Mouse (Mus musculus) heart, postnatal 0 days (tissue): ENCODE measurements around the gene Kpna3. TPM values are rescaled to one million over a fixed set of nuclear protein-coding genes. Genes with fewer than 3 reads are reported as not detected.

Experiments used
- ATAC-seq: fragments of 200-750 bp; cut with Nextera tagmentation; 2 replicates; pipeline ENCODE4 v1.8.0; 2017; ENCODE audit warnings: low read depth, moderate number of reproducible peaks, moderate library complexity; ENCODE audit not compliant: insufficient read depth
- DNase-seq: peaks from one replicate; pipeline ENCODE4 v3.0.0-alpha.2; 2016; ENCODE audit warnings: low spot score
- H3K27ac ChIP-seq: fragments of 300-500 bp; sonication (generic); 2 replicates; pipeline ENCODE4 v1.5.1; 2014; ENCODE audit warnings: low read depth, mild to moderate bottlenecking
- H3K27me3 ChIP-seq: fragments of 300-500 bp; sonication (generic); 2 replicates; pipeline ENCODE4 v1.6.1; 2014; ENCODE audit warnings: low read length, mixed read lengths; ENCODE audit not compliant: control insufficient read depth, insufficient read depth
- H3K36me3 ChIP-seq: fragments of 300-500 bp; sonication (generic); replicated peaks from 2 replicates; pipeline ENCODE4 v1.6.1; 2014; ENCODE audit warnings: low read length, mixed read lengths; ENCODE audit not compliant: control insufficient read depth, insufficient read depth
- H3K4me1 ChIP-seq: fragments of 300-500 bp; sonication (generic); 2 replicates; pipeline ENCODE4 v1.6.1; 2014; ENCODE audit warnings: antibody characterized with exemption; ENCODE audit not compliant: control insufficient read depth, insufficient read depth
- H3K4me2 ChIP-seq: fragments of 300-500 bp; sonication (generic); 2 replicates; pipeline ENCODE4 v1.6.1; 2014; ENCODE audit warnings: low read depth, mild to moderate bottlenecking, low read length, moderate library complexity
- H3K4me3 ChIP-seq: fragments of 300-500 bp; sonication (generic); 2 replicates; pipeline ENCODE4 v1.5.1; 2014; ENCODE audit warnings: low read depth, low read length
- H3K9ac ChIP-seq: fragments of 300-500 bp; sonication (generic); replicated peaks from 2 replicates; pipeline ENCODE4 v1.6.1; 2014; ENCODE audit warnings: low read depth, low read length, mixed read lengths
- H3K9me3 ChIP-seq: fragments of 300-500 bp; sonication (generic); replicated peaks from 2 replicates; pipeline ENCODE4 v1.6.1; 2016; ENCODE audit warnings: low read length; ENCODE audit not compliant: control insufficient read depth
- CTCF ChIP-seq: IDR thresholded peaks from 2 replicates; pipeline ENCODE4 v1.5.1; 2016; ENCODE audit warnings: antibody characterized with exemption, control low read depth, low read depth
- EP300 ChIP-seq: IDR thresholded peaks from 2 replicates; pipeline ENCODE4 v1.6.1; 2016; ENCODE audit warnings: antibody characterized with exemption, low read depth
- WGBS: fragments of 180-500 bp; shearing (Covaris S2); extraction: QIAGEN DNeasy Blood & Tissue Kit; methylation state at CpG from one replicate; pipeline ENCODE4 v1.1.7; 2014; 5-methylcytosine and 5-hydroxymethylcytosine counted together
- polyA plus RNA-seq: library from polyadenylated mRNA; unstranded; fragments of >200 nt; fragmentation: Nextera tagmentation; extraction: Ambion mirVana; gene quantifications from 2 replicates; pipeline ENCODE4 v1.2.1, GENCODE M21; 2015
- total RNA-seq: library from RNA; depleted of rRNA; stranded (reverse); fragments of >200 nt; gene quantifications from 2 replicates; pipeline ENCODE4 v1.2.3, GENCODE M21; 2014; ENCODE audit warnings: low replicate concordance; rRNA removed

Kpna3 gene
- total RNA-seq (12.9 and 26.6 TPM in 2 replicates), polyA plus RNA-seq (22.2 and 23.2 TPM in 2 replicates)

- Histone ChIP-seq H3K4me3 (peak within 1 kb of the TSS; percentile 94), H3K27me3 (no peaks in the 10 kb centered on the region), H3K9me3 (no peaks in the 10 kb centered on the region), H3K4me1 (peaks cover 8% of the 10 kb centered on the region), H3K27ac (peak within 1 kb of the TSS; percentile 97), H3K9ac (peak within 1 kb of the TSS; percentile 84), H3K4me2 (peak within 1 kb of the TSS; percentile 82), H3K36me3 (no peaks in the 10 kb centered on the region)
- peak; percentile 98 for DNase-seq
- TF ChIP-seq CTCF (no peak), EP300 (peak; percentile 70; the same call in 1 of the 2 replicates)
- peak; percentile 96 for ATAC-seq
- under 1% methylated on average over 78 of the region's 85 CpGs for WGBS
Observed at GRCm38 (mm10) chr14:61439661-61440559, at the start of gene Kpna3. Gene Kpna3, minus strand, starts transcription at chr14:61439874.

- Histone ChIP-seq H3K27me3 (no peaks in the 10 kb centered on the region), H3K4me2 (no peak overlapping the region), H3K4me3 (no peak overlapping the region), H3K4me1 (no peaks in the 10 kb centered on the region), H3K9ac (no peak overlapping the region), H3K9me3 (no peaks in the 10 kb centered on the region), H3K36me3 (no peaks in the 10 kb centered on the region), H3K27ac (no peak overlapping the region)
- DNase-seq (no peak), ATAC-seq (no peak)
- 50% methylated on average over 2 of the region's 2 CpGs for WGBS
- TF ChIP-seq CTCF (no peak), EP300 (no peak)
Observed at GRCm38 (mm10) chr14:61460365-61460764, 20.7 kb upstream of the Kpna3 start.

- 37% methylated on average over 6 of the region's 6 CpGs for WGBS
Observed at GRCm38 (mm10) chr14:61457468-61457867, 17.8 kb upstream of the Kpna3 start.

GRCm38 (mm10) chr14:61455571-61455970 is 15.9 kb upstream of the Kpna3 start:
- ATAC-seq = no peak
- no peaks in the 10 kb centered on the region for H3K36me3 ChIP-seq
- no peak overlapping the region for H3K4me3 ChIP-seq
- H3K4me1 ChIP-seq = no peaks in the 10 kb centered on the region; the same call in 1 of the 2 replicates
- TF ChIP-seq EP300 (no peak), CTCF (no peak)
- no peaks in the 10 kb centered on the region for H3K27me3 ChIP-seq
- H3K9ac ChIP-seq = no peak overlapping the region
- no peaks in the 10 kb centered on the region for H3K9me3 ChIP-seq
- DNase-seq = no peak
- H3K4me2 ChIP-seq = no peak overlapping the region
- 84% methylated on average over 3 of the region's 3 CpGs for WGBS
- no peak overlapping the region for H3K27ac ChIP-seq

More at GRCm38 (mm10) chr14:61457468-61457867, 17.8 kb upstream of the Kpna3 start:
- Histone ChIP-seq H3K4me3 (no peak overlapping the region), H3K4me2 (no peak overlapping the region), H3K9me3 (no peaks in the 10 kb centered on the region), H3K9ac (no peak overlapping the region), H3K27ac (no peak overlapping the region), H3K27me3 (no peaks in the 10 kb centered on the region), H3K4me1 (no peaks in the 10 kb centered on the region), H3K36me3 (no peaks in the 10 kb centered on the region)
- ATAC-seq (no peak), DNase-seq (no peak)
- TF ChIP-seq EP300 (no peak), CTCF (no peak)

- H3K4me1 ChIP-seq = no peaks in the 10 kb centered on the region; the same call in 1 of the 2 replicates
- H3K9me3 ChIP-seq = no peaks in the 10 kb centered on the region
- no peak overlapping the region for H3K27ac ChIP-seq
- H3K9ac ChIP-seq = no peak overlapping the region
- 51% methylated on average over 4 of the region's 4 CpGs for WGBS
- H3K4me2 ChIP-seq = no peak overlapping the region
- no peaks in the 10 kb centered on the region for H3K36me3 ChIP-seq
- H3K4me3 ChIP-seq = no peak overlapping the region
- TF ChIP-seq EP300 = no peak
- no peak for TF ChIP-seq CTCF
- DNase-seq (no peak), ATAC-seq (no peak)
- no peaks in the 10 kb centered on the region for H3K27me3 ChIP-seq
Observed at GRCm38 (mm10) chr14:61453032-61453431, 13.4 kb upstream of the Kpna3 start.
